Mouse (Mus musculus): ENCODE measurements at regions not wholly inside any gene's neighbourhood (a gene's known extent, or its start where the extent isn't known, plus 50 kb on each side); places are given as distances from the start of the nearest gene placed in this dataset.
"Not testable (repeated sequence)": the region's sequence is repeated elsewhere in the genome, so short reads cannot be mapped to it uniquely, and the experiment has no call there.

GRCm38 (mm10) chr12:17852138-17852537 is 161.5 kb downstream of the Hpcal1 start:
- peak; percentile 24 for DNase-seq (ENCODE audit: low read depth, low spot score)

GRCm38 (mm10) chr12:17872491-17872890 is 181.8 kb downstream of the Hpcal1 start:
- not testable (repeated sequence) for DNase-seq (ENCODE audit: low read depth, low spot score)

- peak; percentile 94 for DNase-seq (ENCODE audit: low read depth, low spot score)
Measured at GRCm38 (mm10) chr12:17881371-17882116, 190.9 kb downstream of the Hpcal1 start.

- DNase-seq (ENCODE audit: low read depth, low spot score): peak; percentile 2
Measured at GRCm38 (mm10) chr12:17882117-17883116, 191.8 kb downstream of the Hpcal1 start.

GRCm38 (mm10) chr12:17891663-17892310 is 201.1 kb downstream of the Hpcal1 start:
- not testable (repeated sequence) for DNase-seq (ENCODE audit: low read depth, low spot score)

DNA sequence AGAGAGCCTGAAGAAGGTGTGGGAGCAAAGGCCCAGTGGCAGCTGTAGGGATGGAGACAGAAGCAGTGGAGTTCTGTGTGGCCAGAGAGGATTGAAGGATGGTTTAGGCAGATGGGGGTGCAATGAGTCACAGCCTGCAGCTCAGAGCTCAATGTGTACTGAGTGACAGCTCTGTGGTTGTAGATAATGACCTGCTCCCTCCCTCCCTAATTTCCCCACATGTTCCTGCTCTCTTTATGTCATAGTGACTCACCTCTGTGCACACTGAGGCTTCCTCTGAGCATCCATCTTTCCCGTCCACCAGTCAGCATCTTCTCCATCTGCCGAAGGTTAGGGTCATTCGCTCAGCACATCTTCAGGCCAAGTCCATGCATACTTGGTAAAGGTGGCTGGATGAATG is 222.4 kb downstream of the Hpcal1 start:
- not testable (repeated sequence) for DNase-seq (ENCODE audit: low read depth, low spot score)

Data from mesoderm, embryonic 11.5 days (tissue).